Mouse (Mus musculus) 3134 (cell line): Measurements from ENCODE around the gene Kcna10.

Experiments
- DNase-seq: peaks from one replicate; pipeline ENCODE4 v3.0.0-alpha.2; 2011; ENCODE audit warnings: low spot score; ENCODE audit not compliant: insufficient read length; ENCODE audit errors: extremely low read depth

The Kcna10 gene

GRCm38 (mm10) chr3:107201310-107202180 is 18.7 kb downstream of the Kcna10 start:
- no peak for DNase-seq

DNA sequence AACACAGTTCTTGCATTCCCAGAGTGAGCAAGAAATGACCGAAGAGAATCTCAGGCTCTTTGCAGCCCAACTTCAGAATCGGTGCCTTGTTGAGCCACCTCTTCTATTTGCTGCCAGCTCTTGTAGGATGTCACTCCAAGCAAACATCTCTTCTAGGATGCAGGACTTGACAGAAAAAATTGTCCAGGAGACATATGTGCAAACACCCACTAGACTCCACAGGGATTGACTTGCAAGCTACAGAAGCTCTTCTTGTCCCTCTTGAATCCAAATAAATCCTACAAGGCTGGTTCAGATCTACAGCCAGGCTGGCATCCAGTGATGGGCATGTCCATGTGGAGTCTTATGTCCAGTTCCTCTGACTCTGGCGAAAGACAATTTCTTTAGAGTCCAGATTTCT is 21.6 kb downstream of the Kcna10 start:
- no peak for DNase-seq

GRCm38 (mm10) chr3:107205170-107205569 is 22.3 kb downstream of the Kcna10 start:
- no peak for DNase-seq

GRCm38 (mm10) chr3:107205994-107206393 is 23.1 kb downstream of the Kcna10 start:
- DNase-seq = no peak

GRCm38 (mm10) chr3:107206490-107207150 is 23.8 kb downstream of the Kcna10 start:
- no peak for DNase-seq

DNA sequence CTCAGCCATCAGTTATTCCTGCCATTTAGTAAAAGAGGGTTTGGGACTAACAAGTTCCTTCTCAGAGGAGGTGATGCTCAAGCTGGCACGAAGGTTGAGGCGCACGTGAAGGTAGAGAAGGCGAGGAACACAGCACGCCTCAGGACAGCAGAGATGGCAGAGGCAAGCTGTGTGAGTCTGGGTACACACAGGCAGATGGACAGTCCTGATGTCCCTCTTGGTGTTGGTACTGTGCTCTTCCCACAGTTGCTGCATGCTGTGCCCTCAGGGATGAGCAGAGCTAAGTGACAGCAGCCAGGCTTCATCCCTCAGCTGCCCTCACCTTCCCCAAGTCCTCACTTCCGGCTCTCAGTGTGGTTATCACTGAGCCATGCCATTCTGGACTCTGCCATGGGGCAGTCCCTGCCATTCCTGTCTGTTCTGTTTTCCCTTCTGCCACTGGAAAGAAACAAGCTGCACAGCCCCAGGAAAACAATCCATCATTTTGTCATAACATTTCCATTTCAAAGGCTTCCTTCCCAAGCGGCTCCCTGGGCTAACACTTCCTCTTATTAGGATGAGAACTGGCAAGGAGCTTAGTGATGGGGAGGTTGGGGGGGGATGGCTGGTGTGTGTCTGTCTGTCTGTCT is 24.9 kb downstream of the Kcna10 start:
- no peak for DNase-seq

GRCm38 (mm10) chr3:107214606-107215005 is 31.8 kb downstream of the Kcna10 start:
- no peak for DNase-seq

- DNase-seq = no peak
These were observed 33.7 kb downstream of the Kcna10 start for GRCm38 (mm10) chr3:107216400-107217100.

GRCm38 (mm10) chr3:107217101-107217480 is 34.2 kb downstream of the Kcna10 start:
- DNase-seq = no peak

- DNase-seq = no peak
These were observed 35.7 kb downstream of the Kcna10 start for GRCm38 (mm10) chr3:107218572-107218971.

DNA sequence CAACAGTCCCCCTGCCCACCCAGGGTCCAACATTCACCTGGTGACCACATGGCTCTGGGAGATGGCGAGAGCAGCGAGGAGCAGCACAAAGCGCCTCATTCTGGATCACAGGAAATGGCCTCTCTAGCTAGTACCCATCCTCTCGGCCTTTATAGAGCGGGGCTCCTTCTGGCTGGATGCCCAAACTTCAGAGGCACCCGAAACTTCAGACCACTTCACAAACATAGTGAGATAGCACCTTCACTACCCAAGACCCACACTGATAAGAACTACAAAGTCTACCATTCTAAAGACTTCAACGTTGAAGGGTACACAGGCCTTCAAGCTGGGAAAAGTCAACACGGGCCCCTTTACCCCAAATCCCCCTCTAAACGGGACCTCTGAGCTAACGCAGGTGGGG is 38.8 kb downstream of the Kcna10 start, which contains the start of gene Cym:
Cym (minus strand) TSS at position 125 of the 400 bp plus-strand sequence.
- DNase-seq = no peak

DNA sequence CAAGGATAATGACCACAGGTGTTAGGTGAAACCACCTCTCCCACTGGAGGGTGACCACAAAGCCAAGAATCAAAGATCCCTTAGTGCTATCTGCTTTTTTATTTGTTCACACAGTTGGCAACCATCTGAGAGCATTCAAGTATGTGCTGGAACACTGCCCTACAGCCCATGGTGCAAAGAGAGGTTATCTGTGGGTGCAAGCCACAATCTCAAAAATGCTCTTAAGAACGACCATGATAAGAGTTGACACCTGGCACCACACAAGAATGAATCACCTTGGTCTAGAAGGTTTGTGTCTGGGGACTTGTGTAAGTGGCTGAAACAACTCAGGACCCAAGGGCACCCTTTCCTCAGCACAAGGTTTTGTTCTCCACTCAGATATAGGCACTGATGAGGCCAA is 40.4 kb downstream of the Kcna10 start:
- no peak for DNase-seq

GRCm38 (mm10) chr3:107225820-107226219 is 43.0 kb downstream of the Kcna10 start:
- DNase-seq = no peak

GRCm38 (mm10) chr3:107229221-107229620 is 46.4 kb downstream of the Kcna10 start:
- DNase-seq = no peak

DNA sequence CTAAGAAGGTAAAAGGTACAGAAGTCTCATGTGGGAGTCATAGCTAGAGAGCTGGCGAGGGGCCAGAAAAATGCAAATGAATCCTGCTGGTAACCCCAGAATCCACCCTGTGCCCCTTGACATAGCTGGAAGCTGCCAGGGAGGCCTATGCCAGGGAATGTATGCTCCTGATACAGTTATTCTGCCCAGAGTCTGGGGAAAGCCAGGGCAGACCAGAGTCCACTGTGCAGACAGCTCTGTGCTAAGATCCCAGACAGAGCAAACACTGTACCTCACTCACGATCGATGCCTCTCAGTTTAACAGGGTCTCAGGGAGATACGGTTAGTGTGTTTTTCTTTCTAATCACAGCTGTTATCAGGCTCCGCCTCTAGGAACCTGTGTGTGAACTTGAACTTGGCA is 47.0 kb downstream of the Kcna10 start:
- no peak for DNase-seq

- DNase-seq = no peak
These were observed 47.7 kb downstream of the Kcna10 start, which contains the start of gene A630076J17Rik for GRCm38 (mm10) chr3:107230527-107230926. TSS of gene A630076J17Rik (plus strand) at chr3:107230614.

DNA sequence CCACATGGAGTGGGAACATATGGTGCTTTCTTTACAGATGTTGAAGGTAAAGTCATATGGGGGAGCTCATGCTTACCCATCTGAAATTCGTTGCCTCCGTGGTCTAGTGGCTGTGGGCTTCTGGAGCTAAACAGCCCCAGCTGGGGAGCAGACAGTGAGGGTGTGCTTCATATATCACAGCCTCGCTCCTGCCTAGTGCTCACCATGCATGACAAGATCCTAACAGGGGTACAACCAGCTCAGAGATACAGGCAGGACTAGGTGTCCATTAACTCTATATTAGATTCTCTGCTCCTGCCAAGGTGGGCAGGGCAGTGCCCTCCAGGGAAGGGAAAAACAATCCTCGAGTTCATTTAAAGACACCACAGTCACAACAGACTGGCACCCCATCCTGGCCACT is 48.3 kb downstream of the Kcna10 start:
- DNase-seq = no peak

GRCm38 (mm10) chr3:107233351-107233813 is 50.5 kb downstream of the Kcna10 start:
- peak; percentile 24 for DNase-seq

- DNase-seq = no peak
These were observed 51.1 kb downstream of the Kcna10 start for GRCm38 (mm10) chr3:107233945-107234344.

DNA sequence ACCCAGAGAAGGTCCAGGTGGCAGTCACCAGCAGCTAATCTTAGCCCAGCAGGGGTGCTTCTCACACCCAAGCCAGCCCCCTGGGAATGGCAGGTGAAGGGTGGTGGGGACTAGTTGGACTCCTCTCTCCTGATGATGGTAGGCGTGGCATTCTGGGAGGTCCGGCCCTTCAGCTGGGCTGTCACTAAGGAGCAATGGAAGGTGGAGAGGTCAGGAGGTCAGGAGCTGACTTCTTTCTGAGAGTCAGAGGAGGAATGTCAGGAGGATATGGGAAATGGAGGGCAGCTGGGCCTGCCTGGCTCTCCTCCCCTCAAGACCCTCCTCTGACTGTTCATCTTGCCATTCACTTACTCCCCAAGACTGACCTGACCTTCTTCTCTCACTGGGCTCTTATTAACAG is 55.2 kb downstream of the Kcna10 start:
- no peak for DNase-seq
